Mouse (Mus musculus) heart, postnatal 0 days (tissue): Measurements from ENCODE around the gene Foxn3. TPM values are rescaled to one million over a fixed set of nuclear protein-coding genes. Genes with fewer than 3 reads are reported as not detected.

ENCODE experiments used
- ATAC-seq: fragments of 200-750 bp; cut with Nextera tagmentation; 2 replicates; pipeline ENCODE4 v1.8.0; 2017; ENCODE audit warnings: low read depth, moderate number of reproducible peaks, moderate library complexity; ENCODE audit not compliant: insufficient read depth
- DNase-seq: peaks from one replicate; pipeline ENCODE4 v3.0.0-alpha.2; 2016; ENCODE audit warnings: low spot score
- H3K27ac ChIP-seq: fragments of 300-500 bp; sonication (generic); 2 replicates; pipeline ENCODE4 v1.5.1; 2014; ENCODE audit warnings: low read depth, mild to moderate bottlenecking
- H3K27me3 ChIP-seq: fragments of 300-500 bp; sonication (generic); 2 replicates; pipeline ENCODE4 v1.6.1; 2014; ENCODE audit warnings: low read length, mixed read lengths; ENCODE audit not compliant: control insufficient read depth, insufficient read depth
- H3K36me3 ChIP-seq: fragments of 300-500 bp; sonication (generic); replicated peaks from 2 replicates; pipeline ENCODE4 v1.6.1; 2014; ENCODE audit warnings: low read length, mixed read lengths; ENCODE audit not compliant: control insufficient read depth, insufficient read depth
- H3K4me1 ChIP-seq: fragments of 300-500 bp; sonication (generic); 2 replicates; pipeline ENCODE4 v1.6.1; 2014; ENCODE audit warnings: antibody characterized with exemption; ENCODE audit not compliant: control insufficient read depth, insufficient read depth
- H3K4me2 ChIP-seq: fragments of 300-500 bp; sonication (generic); 2 replicates; pipeline ENCODE4 v1.6.1; 2014; ENCODE audit warnings: low read depth, mild to moderate bottlenecking, low read length, moderate library complexity
- H3K4me3 ChIP-seq: fragments of 300-500 bp; sonication (generic); 2 replicates; pipeline ENCODE4 v1.5.1; 2014; ENCODE audit warnings: low read depth, low read length
- H3K9ac ChIP-seq: fragments of 300-500 bp; sonication (generic); replicated peaks from 2 replicates; pipeline ENCODE4 v1.6.1; 2014; ENCODE audit warnings: low read depth, low read length, mixed read lengths
- H3K9me3 ChIP-seq: fragments of 300-500 bp; sonication (generic); replicated peaks from 2 replicates; pipeline ENCODE4 v1.6.1; 2016; ENCODE audit warnings: low read length; ENCODE audit not compliant: control insufficient read depth
- CTCF ChIP-seq: IDR thresholded peaks from 2 replicates; pipeline ENCODE4 v1.5.1; 2016; ENCODE audit warnings: antibody characterized with exemption, control low read depth, low read depth
- EP300 ChIP-seq: IDR thresholded peaks from 2 replicates; pipeline ENCODE4 v1.6.1; 2016; ENCODE audit warnings: antibody characterized with exemption, low read depth
- WGBS: fragments of 180-500 bp; shearing (Covaris S2); extraction: QIAGEN DNeasy Blood & Tissue Kit; methylation state at CpG from one replicate; pipeline ENCODE4 v1.1.7; 2014; 5-methylcytosine and 5-hydroxymethylcytosine counted together
- polyA plus RNA-seq: library from polyadenylated mRNA; unstranded; fragments of >200 nt; fragmentation: Nextera tagmentation; extraction: Ambion mirVana; gene quantifications from 2 replicates; pipeline ENCODE4 v1.2.1, GENCODE M21; 2015
- total RNA-seq: library from RNA; depleted of rRNA; stranded (reverse); fragments of >200 nt; gene quantifications from 2 replicates; pipeline ENCODE4 v1.2.3, GENCODE M21; 2014; ENCODE audit warnings: low replicate concordance

Foxn3 gene
- total and polyA plus RNA-seq, 2 experiments from 2014 or later = 31.4 to 55.3 TPM

- Histone ChIP-seq H3K27me3 (no peaks in the 10 kb centered on the region), H3K4me3 (no peak overlapping the region), H3K27ac (no peak overlapping the region), H3K36me3 (peaks cover 3% of the 10 kb centered on the region; the same call in 1 of the 2 replicates), H3K4me2 (no peak overlapping the region), H3K9me3 (no peaks in the 10 kb centered on the region), H3K4me1 (peaks cover 30% of the 10 kb centered on the region), H3K9ac (no peak overlapping the region)
- TF ChIP-seq EP300 (no peak), CTCF (no peak)
- no peak for ATAC-seq
- DNase-seq = no peak
- WGBS = 82% methylated on average over 9 of the region's 9 CpGs
Observed at GRCm38 (mm10) chr12:99381317-99381716, 182.1 kb downstream of the Foxn3 start.

GRCm38 (mm10) chr12:99380855-99381262, 182.5 kb downstream of the Foxn3 start:
- ATAC-seq (no peak), DNase-seq (no peak)
- Histone ChIP-seq H3K27me3 (no peaks in the 10 kb centered on the region), H3K4me2 (no peak overlapping the region), H3K27ac (no peak overlapping the region), H3K9ac (no peak overlapping the region), H3K36me3 (peaks cover 3% of the 10 kb centered on the region; the same call in 1 of the 2 replicates), H3K4me1 (peaks cover 26% of the 10 kb centered on the region), H3K4me3 (no peak overlapping the region), H3K9me3 (no peaks in the 10 kb centered on the region)
- WGBS = 52% methylated on average over 4 of the region's 4 CpGs
- TF ChIP-seq CTCF (no peak), EP300 (no peak)

- 84% methylated on average over 6 of the region's 6 CpGs for WGBS
- H3K9ac ChIP-seq = no peak overlapping the region
- H3K27me3 ChIP-seq = no peaks in the 10 kb centered on the region
- no peak overlapping the region for H3K4me2 ChIP-seq
- no peak for TF ChIP-seq EP300
- no peak for TF ChIP-seq CTCF
- H3K4me1 ChIP-seq = peaks cover 20% of the 10 kb centered on the region
- H3K27ac ChIP-seq = no peak overlapping the region
- peaks cover 3% of the 10 kb centered on the region; the same call in 1 of the 2 replicates for H3K36me3 ChIP-seq
- no peaks in the 10 kb centered on the region for H3K9me3 ChIP-seq
- no peak for ATAC-seq
- H3K4me3 ChIP-seq = no peak overlapping the region
- no peak for DNase-seq
Observed at GRCm38 (mm10) chr12:99380124-99380523, 183.3 kb downstream of the Foxn3 start.

GRCm38 (mm10) chr12:99378284-99378683, 185.1 kb downstream of the Foxn3 start:
- WGBS = 34% methylated on average over 8 of the region's 8 CpGs
- TF ChIP-seq EP300 (no peak), CTCF (no peak)
- Histone ChIP-seq H3K4me2 (no peak overlapping the region), H3K27me3 (no peaks in the 10 kb centered on the region), H3K4me1 (peaks cover 31% of the 10 kb centered on the region), H3K36me3 (peaks cover 2% of the 10 kb centered on the region; the same call in 1 of the 2 replicates), H3K4me3 (no peak overlapping the region), H3K27ac (peak overlapping the region; percentile 26; the same call in 1 of the 2 replicates), H3K9ac (no peak overlapping the region), H3K9me3 (no peaks in the 10 kb centered on the region)
- ATAC-seq (no peak), DNase-seq (no peak)

- H3K36me3 ChIP-seq = no peaks in the 10 kb centered on the region; the same call in 1 of the 2 replicates
- WGBS = 50% methylated on average over 3 of the region's 3 CpGs
- ATAC-seq (no peak), DNase-seq (no peak)
- TF ChIP-seq CTCF (no peak), EP300 (no peak)
- no peak overlapping the region for H3K27ac ChIP-seq
- H3K4me2 ChIP-seq = no peak overlapping the region
- H3K4me1 ChIP-seq = peaks cover 31% of the 10 kb centered on the region
- H3K4me3 ChIP-seq = no peak overlapping the region
- no peak overlapping the region for H3K9ac ChIP-seq
- H3K27me3 ChIP-seq = no peaks in the 10 kb centered on the region
- H3K9me3 ChIP-seq = no peaks in the 10 kb centered on the region
Observed at GRCm38 (mm10) chr12:99377705-99378104, 185.7 kb downstream of the Foxn3 start.

GRCm38 (mm10) chr12:99377069-99377468, 186.3 kb downstream of the Foxn3 start:
- Histone ChIP-seq H3K9ac (no peak overlapping the region), H3K4me3 (no peak overlapping the region), H3K36me3 (no peaks in the 10 kb centered on the region; the same call in 1 of the 2 replicates), H3K4me2 (no peak overlapping the region), H3K4me1 (peaks cover 31% of the 10 kb centered on the region), H3K9me3 (no peaks in the 10 kb centered on the region), H3K27me3 (no peaks in the 10 kb centered on the region), H3K27ac (no peak overlapping the region)
- DNase-seq (peak; percentile 47), ATAC-seq (peak; percentile 48)
- 46% methylated on average over 10 of the region's 10 CpGs for WGBS
- TF ChIP-seq EP300 = no peak
- no peak for TF ChIP-seq CTCF
